ENCODE assay signal across 8 mouse cellular contexts in the genomic region with DNA sequence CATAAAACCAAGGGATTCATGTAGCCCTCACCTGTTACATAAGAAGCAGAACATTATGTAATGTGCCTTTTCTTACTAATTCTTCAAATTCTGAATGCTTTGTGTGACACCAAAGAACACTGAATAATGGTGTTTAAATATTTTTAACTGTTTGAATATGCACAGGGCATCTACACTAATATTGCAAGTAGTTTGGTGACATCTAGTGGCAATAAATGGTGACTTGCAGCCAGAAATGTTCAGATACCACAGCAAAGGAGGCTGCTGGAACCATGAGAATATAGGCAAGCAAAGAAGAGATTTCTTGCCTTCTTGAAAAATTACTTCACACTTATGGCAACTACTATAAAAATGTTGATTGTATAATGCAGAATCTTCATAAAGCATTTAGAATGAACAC.
DNase-seq lines count a peak whose midpoint lies in the region; ATAC-seq and TF ChIP-seq lines count a peak whose summit lies in the region.
"Had no signal": no experiment of that assay in that cellular context is flagged by ENCODE, and none has a peak within 500 bp of the region (broad histone marks: within the 10 kb centered on the region; RNA-seq: fewer than 3 reads in every experiment).

No protein-coding gene starts in this region.

- no peak for TF ChIP-seq EP300 in lung, postnatal 0 days (IDR thresholded peaks at IDR 0.05)

- H3K27me3 ChIP-seq in lung, postnatal 0 days (replicated peaks; ENCODE audit: insufficient read depth, low read length) = no peaks in the 10 kb centered on the region
- H3K27me3 ChIP-seq in forebrain, postnatal 0 days (ENCODE audit: insufficient read depth, low read length) = no peaks in the 10 kb centered on the region
- H3K27me3 ChIP-seq: embryonic facial prominence, embryonic 12.5 days had no signal

- ATAC-seq in lung, postnatal 0 days = no peak
- ATAC-seq in forebrain, postnatal 0 days = peak; percentile 74
- ATAC-seq in activated CD4-positive, CD25-positive, alpha-beta regulatory T cell, adult 4 months = no peak
- ATAC-seq in megakaryocyte, adult 5-6 weeks (ENCODE audit: poor library complexity, severe bottlenecking) = no peak

- H3K9ac ChIP-seq in lung, postnatal 0 days (replicated peaks; ENCODE audit: low read depth) = no peak overlapping the region
- H3K9ac ChIP-seq in forebrain, postnatal 0 days = no peak overlapping the region
- H3K9ac ChIP-seq: embryonic facial prominence, embryonic 12.5 days had no signal

- H3K36me3 ChIP-seq in lung, postnatal 0 days (ENCODE audit: insufficient read depth, low read length) = no peaks in the 10 kb centered on the region
- no peaks in the 10 kb centered on the region for H3K36me3 ChIP-seq in forebrain, postnatal 0 days (ENCODE audit: insufficient read depth)
- H3K36me3 ChIP-seq: embryonic facial prominence, embryonic 12.5 days had no signal

- no peaks in the 10 kb centered on the region for H3K4me1 ChIP-seq in lung, postnatal 0 days (ENCODE audit: insufficient read depth, low read depth, low read length)
- peaks cover 20% of the 10 kb centered on the region for H3K4me1 ChIP-seq in forebrain, postnatal 0 days (ENCODE audit: insufficient read depth)
- H3K4me1 ChIP-seq: embryonic facial prominence, embryonic 12.5 days had no signal

- peak; percentile 69 for TF ChIP-seq CTCF in lung, postnatal 0 days (IDR thresholded peaks at IDR 0.05)
- TF ChIP-seq CTCF in brain, embryonic 14.5 days (IDR thresholded peaks at IDR 0.05; ENCODE audit: borderline replicate concordance, extremely low read depth, insufficient read depth, insufficient read length) = peak; percentile 66
- peak; percentile 86 for TF ChIP-seq CTCF in forebrain, postnatal 0 days (IDR thresholded peaks at IDR 0.05; ENCODE audit: low read depth)

- H3K4me2 ChIP-seq in lung, postnatal 0 days (replicated peaks; ENCODE audit: low read depth, low read length) = no peak overlapping the region
- no peak overlapping the region for H3K4me2 ChIP-seq in forebrain, postnatal 0 days (ENCODE audit: low read depth)
- H3K4me2 ChIP-seq: embryonic facial prominence, embryonic 12.5 days had no signal

- no peak for TF ChIP-seq POLR2A in brain, embryonic 14.5 days (IDR thresholded peaks at IDR 0.05; ENCODE audit: borderline replicate concordance, extremely low read depth, insufficient read depth, insufficient read length, poor library complexity, severe bottlenecking)

- peak; percentile 60 for DNase-seq in lung, postnatal 0 days (ENCODE audit: low spot score)
- DNase-seq in lung, postnatal 14 days = no peak
- peak; percentile 92 for DNase-seq in brain, embryonic 14.5 days (ENCODE audit: low read depth)
- peak; percentile 91 for DNase-seq in forebrain, postnatal 0 days
- peak; percentile 79 to 96 for DNase-seq in left cerebral cortex, postnatal 14 days (ENCODE audit: low spot score in 2 of 2)

- no peak overlapping the region for H3K27ac ChIP-seq in lung, postnatal 0 days (ENCODE audit: low read length)
- peak overlapping the region; percentile 5; the same call in 1 of the 2 replicates for H3K27ac ChIP-seq in forebrain, postnatal 0 days (ENCODE audit: low read depth, low read length)
- H3K27ac ChIP-seq: embryonic facial prominence, embryonic 12.5 days had no signal

- intact Hi-C loops in left cerebral cortex, postnatal 14 days (cut with DNase I) = loop anchor here (5.0 to 10.0 kb wide), 7 partner anchors 73 to 1233 kb away; no protein-coding TSS in a partner anchor

- no peak overlapping the region for H3K4me3 ChIP-seq in lung, postnatal 0 days (ENCODE audit: low read depth, low read length)
- no peak overlapping the region for H3K4me3 ChIP-seq in forebrain, postnatal 0 days (ENCODE audit: low read depth, low read length)
- H3K4me3 ChIP-seq: embryonic facial prominence, embryonic 12.5 days had no signal

- H3K9me3 ChIP-seq in lung, postnatal 0 days (ENCODE audit: low read length) = no peaks in the 10 kb centered on the region
- H3K9me3 ChIP-seq in forebrain, postnatal 0 days (ENCODE audit: low read length) = no peaks in the 10 kb centered on the region
- H3K9me3 ChIP-seq: embryonic facial prominence, embryonic 12.5 days had no signal
